Mouse (Mus musculus) neural tube, embryonic 13.5 days (tissue): ENCODE measurements at regions not wholly inside any gene's neighbourhood (a gene's known extent, or its start where the extent isn't known, plus 50 kb on each side); places are given as distances from the start of the nearest gene placed in this dataset.

Source experiments
- ATAC-seq: fragments of 200-750 bp; cut with Nextera tagmentation; 2 replicates; pipeline ENCODE4 v1.8.0; 2017; ENCODE audit warnings: low read depth, mild to moderate bottlenecking, moderate TSS enrichment, moderate library complexity
- H3K27ac ChIP-seq: fragments of 300-500 bp; sonication (generic); replicated peaks from 2 replicates; pipeline ENCODE4 v1.5.1; 2015; ENCODE audit warnings: moderate library complexity, mild to moderate bottlenecking, inconsistent platforms
- H3K27me3 ChIP-seq: fragments of 300-500 bp; sonication (generic); 2 replicates; pipeline ENCODE4 v1.6.1; 2015; ENCODE audit warnings: mild to moderate bottlenecking, inconsistent platforms
- H3K36me3 ChIP-seq: fragments of 300-500 bp; sonication (generic); 2 replicates; pipeline ENCODE4 v1.6.1; 2015; ENCODE audit warnings: mild to moderate bottlenecking, inconsistent platforms
- H3K4me1 ChIP-seq: fragments of 300-500 bp; sonication (generic); replicated peaks from 2 replicates; pipeline ENCODE4 v1.6.1; 2015; ENCODE audit warnings: inconsistent platforms
- H3K4me2 ChIP-seq: fragments of 300-500 bp; sonication (generic); 2 replicates; pipeline ENCODE4 v1.6.1; 2015; ENCODE audit warnings: inconsistent platforms, mild to moderate bottlenecking, moderate library complexity
- H3K4me3 ChIP-seq: fragments of 300-500 bp; sonication (generic); 2 replicates; pipeline ENCODE4 v1.5.1; 2015; ENCODE audit warnings: mild to moderate bottlenecking, inconsistent platforms
- H3K9ac ChIP-seq: fragments of 300-500 bp; sonication (generic); 2 replicates; pipeline ENCODE4 v1.6.1; 2015; ENCODE audit warnings: moderate library complexity, mild to moderate bottlenecking, inconsistent platforms
- H3K9me3 ChIP-seq: fragments of 300-500 bp; sonication (generic); 2 replicates; pipeline ENCODE4 v1.6.1; 2016; ENCODE audit warnings: inconsistent platforms
- WGBS: fragments of 180-500 bp; shearing (Covaris S2); methylation state at CpG from one replicate; pipeline ENCODE4 v1.1.7; 2015; 5-methylcytosine and 5-hydroxymethylcytosine counted together

- no peak overlapping the region for H3K4me2 ChIP-seq
- H3K27me3 ChIP-seq = no peaks in the 10 kb centered on the region
- H3K4me3 ChIP-seq = no peak overlapping the region
- H3K9me3 ChIP-seq = no peaks in the 10 kb centered on the region
- no peaks in the 10 kb centered on the region for H3K36me3 ChIP-seq
- no peak overlapping the region for H3K9ac ChIP-seq
- ATAC-seq = no peak
- H3K27ac ChIP-seq = no peak overlapping the region
- no peaks in the 10 kb centered on the region for H3K4me1 ChIP-seq
- 94% methylated on average over 1 of the region's 1 CpGs for WGBS
These were observed 93.7 kb upstream of the Ppp1r26 start for GRCm38 (mm10) chr2:28352903-28353302.

DNA sequence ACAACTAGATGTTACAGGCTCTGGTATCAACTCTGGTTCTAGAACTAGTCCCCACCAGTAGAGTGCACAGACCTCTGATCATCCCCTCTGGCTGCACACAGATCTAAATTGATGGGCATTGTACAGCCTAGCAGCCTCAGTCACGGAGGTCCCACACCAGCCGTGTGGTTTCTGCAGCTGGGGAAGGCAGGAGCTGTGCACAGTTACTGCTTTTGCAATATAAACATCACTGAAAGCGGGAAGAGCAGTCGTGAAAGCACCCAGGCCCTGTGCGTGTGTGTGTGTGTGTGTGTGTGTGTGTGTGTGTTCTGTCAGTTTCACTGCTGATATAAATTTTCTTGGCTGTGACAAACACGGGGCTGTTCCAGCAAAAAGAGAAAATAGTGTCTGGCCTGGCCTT is 84.4 kb upstream of the Ppp1r26 start:
- ATAC-seq = no peak
- H3K27ac ChIP-seq = 0 out of 2 replicates have a peak overlapping the region, but pooled peaks have one; percentile 0

GRCm38 (mm10) chr2:28364623-28365022 is 82.0 kb upstream of the Ppp1r26 start:
- Histone ChIP-seq H3K36me3 (no peaks in the 10 kb centered on the region), H3K27me3 (no peaks in the 10 kb centered on the region), H3K4me3 (no peak overlapping the region), H3K4me1 (peaks cover 26% of the 10 kb centered on the region), H3K4me2 (no peak overlapping the region), H3K9me3 (no peaks in the 10 kb centered on the region), H3K27ac (no peak overlapping the region), H3K9ac (no peak overlapping the region)
- ATAC-seq = no peak
- WGBS = 60% methylated on average over 3 of the region's 3 CpGs

More for the DNA sequence above, 84.4 kb upstream of the Ppp1r26 start:
- Histone ChIP-seq H3K36me3 (no peaks in the 10 kb centered on the region), H3K4me3 (no peak overlapping the region), H3K27me3 (no peaks in the 10 kb centered on the region), H3K9me3 (no peaks in the 10 kb centered on the region), H3K9ac (no peak overlapping the region), H3K4me1 (peaks cover 13% of the 10 kb centered on the region; the same call in 1 of the 2 replicates), H3K4me2 (no peak overlapping the region)
- 51% methylated on average over 6 of the region's 6 CpGs for WGBS

GRCm38 (mm10) chr2:28365756-28366155 is 80.8 kb upstream of the Ppp1r26 start:
- no peak for ATAC-seq
- 72% methylated on average over 5 of the region's 5 CpGs for WGBS
- Histone ChIP-seq H3K4me1 (peaks cover 38% of the 10 kb centered on the region), H3K27me3 (no peaks in the 10 kb centered on the region), H3K4me3 (no peak overlapping the region), H3K36me3 (no peaks in the 10 kb centered on the region), H3K9me3 (no peaks in the 10 kb centered on the region), H3K9ac (no peak overlapping the region), H3K27ac (no peak overlapping the region), H3K4me2 (no peak overlapping the region)

GRCm38 (mm10) chr2:28374838-28375237 is 71.8 kb upstream of the Ppp1r26 start:
- no peak for ATAC-seq
- H3K4me3 ChIP-seq = no peak overlapping the region
- no peak overlapping the region for H3K4me2 ChIP-seq
- no peak overlapping the region for H3K27ac ChIP-seq
- peaks cover 35% of the 10 kb centered on the region for H3K4me1 ChIP-seq
- no peaks in the 10 kb centered on the region for H3K27me3 ChIP-seq
- 15% methylated on average over 3 of the region's 3 CpGs for whole genome bisulfite sequencing
- H3K9ac ChIP-seq = no peak overlapping the region
- no peaks in the 10 kb centered on the region for H3K9me3 ChIP-seq
- H3K36me3 ChIP-seq = no peaks in the 10 kb centered on the region

GRCm38 (mm10) chr2:28377948-28378822 is 68.4 kb upstream of the Ppp1r26 start:
- no peak for ATAC-seq
- Histone ChIP-seq H3K4me3 (no peak overlapping the region), H3K27ac (no peak overlapping the region), H3K4me2 (no peak overlapping the region), H3K4me1 (peaks cover 36% of the 10 kb centered on the region), H3K27me3 (no peaks in the 10 kb centered on the region), H3K9ac (no peak overlapping the region), H3K36me3 (no peaks in the 10 kb centered on the region), H3K9me3 (no peaks in the 10 kb centered on the region)
- WGBS = 74% methylated on average over 9 of the region's 9 CpGs

DNA sequence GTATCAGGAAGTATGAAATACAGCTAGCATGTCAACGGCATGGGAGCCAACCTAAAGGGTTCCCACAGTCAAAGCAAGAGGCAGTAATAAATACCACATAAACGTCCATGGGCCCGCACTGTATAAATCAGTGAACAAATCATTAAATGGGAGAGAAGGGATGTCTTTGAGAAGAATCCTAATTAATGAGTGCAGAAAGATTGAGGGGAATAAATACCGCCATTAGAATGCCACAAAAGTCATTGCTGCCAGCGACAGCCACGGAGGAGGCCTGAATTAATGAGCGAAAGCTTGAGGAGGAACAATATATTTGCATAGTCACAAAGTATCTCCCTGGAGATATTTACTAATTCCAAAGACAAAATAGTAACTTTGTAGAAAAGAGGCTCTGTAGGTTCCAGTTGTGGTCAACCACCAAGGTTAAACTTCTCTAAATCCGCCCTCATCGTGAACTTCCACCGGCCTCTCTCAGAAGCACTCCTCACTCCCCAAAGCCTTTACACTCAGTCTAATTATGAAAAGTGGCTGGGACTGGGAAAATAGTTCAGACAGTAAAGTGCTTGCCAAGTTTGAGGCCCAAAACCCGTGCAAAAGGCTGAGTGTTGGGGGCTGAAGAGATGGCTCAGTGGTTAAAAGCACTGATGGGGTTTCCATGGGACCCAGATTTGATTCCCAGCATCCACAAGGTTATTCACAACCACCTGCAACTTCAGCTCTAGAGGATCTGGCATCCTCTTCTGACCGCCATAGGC is 64.4 kb upstream of the Ppp1r26 start:
- Histone ChIP-seq H3K4me1 (peaks cover 63% of the 10 kb centered on the region), H3K27ac (peak overlapping the region; percentile 78), H3K36me3 (no peaks in the 10 kb centered on the region), H3K4me3 (no peak overlapping the region), H3K4me2 (no peak overlapping the region), H3K27me3 (no peaks in the 10 kb centered on the region), H3K9me3 (no peaks in the 10 kb centered on the region), H3K9ac (no peak overlapping the region)
- 50% methylated on average over 12 of the region's 12 CpGs for WGBS
- no peak for ATAC-seq

DNA sequence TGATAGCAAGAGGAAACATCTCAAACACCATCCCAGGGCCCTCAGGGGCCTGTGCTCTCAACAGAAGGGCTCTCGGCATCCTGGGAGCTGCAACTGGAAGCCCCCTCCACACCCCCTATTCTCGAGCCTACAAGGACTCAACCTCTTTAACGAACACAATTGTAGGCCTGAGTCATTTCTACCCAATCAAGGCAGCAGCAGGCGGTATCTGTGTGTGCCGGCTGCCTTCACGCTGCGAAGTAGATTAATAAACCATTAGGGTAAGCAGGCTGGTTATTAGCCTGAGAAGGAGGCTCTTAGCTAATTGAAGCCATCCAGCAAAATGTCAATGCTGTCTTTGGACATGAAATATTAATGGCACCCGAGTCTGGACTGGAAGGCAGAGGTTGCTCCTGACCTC is 61.7 kb upstream of the Ppp1r26 start:
- no peak overlapping the region for H3K9ac ChIP-seq
- H3K9me3 ChIP-seq = no peaks in the 10 kb centered on the region
- peaks cover 77% of the 10 kb centered on the region for H3K4me1 ChIP-seq
- no peaks in the 10 kb centered on the region for H3K27me3 ChIP-seq
- H3K27ac ChIP-seq = peak overlapping the region; percentile 86
- H3K4me3 ChIP-seq = no peak overlapping the region
- H3K4me2 ChIP-seq = no peak overlapping the region
- H3K36me3 ChIP-seq = no peaks in the 10 kb centered on the region
- 31% methylated on average over 8 of the region's 8 CpGs for WGBS
- ATAC-seq = peak; percentile 66

GRCm38 (mm10) chr2:28386784-28387183 is 59.8 kb upstream of the Ppp1r26 start:
- H3K36me3 ChIP-seq = no peaks in the 10 kb centered on the region
- no peak for ATAC-seq
- H3K9me3 ChIP-seq = no peaks in the 10 kb centered on the region
- H3K9ac ChIP-seq = no peak overlapping the region
- peaks cover 57% of the 10 kb centered on the region for H3K4me1 ChIP-seq
- no peak overlapping the region for H3K4me2 ChIP-seq
- WGBS = 61% methylated on average over 1 of the region's 1 CpGs
- H3K27me3 ChIP-seq = no peaks in the 10 kb centered on the region
- H3K27ac ChIP-seq = peak overlapping the region; percentile 78
- no peak overlapping the region for H3K4me3 ChIP-seq

- WGBS = 3% methylated on average over 6 of the region's 6 CpGs
- no peaks in the 10 kb centered on the region for H3K36me3 ChIP-seq
- no peaks in the 10 kb centered on the region for H3K9me3 ChIP-seq
- H3K4me1 ChIP-seq = peaks cover 51% of the 10 kb centered on the region
- no peak overlapping the region for H3K4me3 ChIP-seq
- H3K27me3 ChIP-seq = no peaks in the 10 kb centered on the region
- H3K27ac ChIP-seq = peak overlapping the region; percentile 78
- H3K9ac ChIP-seq = no peak overlapping the region; the same call in 1 of the 2 replicates
- H3K4me2 ChIP-seq = no peak overlapping the region
- peak; percentile 61 for ATAC-seq
These were observed 59.2 kb upstream of the Ppp1r26 start for GRCm38 (mm10) chr2:28387422-28387836.

DNA sequence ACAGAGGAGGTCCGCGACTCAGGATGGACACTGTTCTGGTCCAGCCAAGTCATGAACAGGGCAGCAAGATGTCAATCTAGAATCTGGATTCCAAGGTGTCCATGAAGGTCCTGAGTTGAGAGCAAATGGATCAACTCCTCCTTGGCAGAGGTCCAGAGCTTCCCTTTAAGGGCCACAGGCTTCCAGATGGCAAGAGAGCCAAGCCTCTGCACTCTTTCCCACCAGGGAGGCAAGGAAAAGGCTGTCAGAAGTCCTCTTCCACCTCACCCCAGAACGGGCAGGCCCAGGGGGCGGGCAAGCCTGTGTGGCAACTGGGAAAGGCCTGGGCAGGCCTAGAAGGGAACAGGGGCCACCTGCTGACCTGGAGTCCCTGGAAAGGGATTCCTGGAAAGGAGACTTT is 58.7 kb upstream of the Ppp1r26 start:
- H3K9me3 ChIP-seq = no peaks in the 10 kb centered on the region

GRCm38 (mm10) chr2:28389703-28390102 is 56.9 kb upstream of the Ppp1r26 start:
- 82% methylated on average over 5 of the region's 5 CpGs for WGBS
- ATAC-seq = no peak
- H3K4me2 ChIP-seq = no peak overlapping the region
- H3K4me3 ChIP-seq = no peak overlapping the region
- H3K27ac ChIP-seq = no peak overlapping the region
- no peaks in the 10 kb centered on the region for H3K36me3 ChIP-seq
- no peak overlapping the region for H3K9ac ChIP-seq
- H3K4me1 ChIP-seq = peaks cover 41% of the 10 kb centered on the region
- no peaks in the 10 kb centered on the region for H3K27me3 ChIP-seq
- H3K9me3 ChIP-seq = no peaks in the 10 kb centered on the region

More for the DNA sequence above, 58.7 kb upstream of the Ppp1r26 start:
- no peak for ATAC-seq
- H3K4me3 ChIP-seq = no peak overlapping the region
- H3K4me2 ChIP-seq = no peak overlapping the region
- no peaks in the 10 kb centered on the region for H3K36me3 ChIP-seq
- H3K4me1 ChIP-seq = peaks cover 48% of the 10 kb centered on the region
- no peaks in the 10 kb centered on the region for H3K27me3 ChIP-seq
- H3K27ac ChIP-seq = peak overlapping the region; percentile 78
- 82% methylated on average over 4 of the region's 4 CpGs for WGBS
- no peak overlapping the region for H3K9ac ChIP-seq
